Mouse (Mus musculus): Measurements from ENCODE around the gene Stx4a.
"Not testable (repeated sequence)": the region's sequence is repeated elsewhere in the genome, so short reads cannot be mapped to it uniquely, and the experiment has no call there.

Stx4a gene

GRCm38 (mm10) chr7:127824176-127824871 lies at the start of gene Stx4a, which contains the start of gene Stx1b:
Gene Stx4a, plus strand, starts transcription at chr7:127824294.
Gene Stx1b, minus strand, starts transcription at chr7:127824549.
- peak; percentile 76 for DNase-seq

GRCm38 (mm10) chr7:127775837-127776236 lies 48.3 kb upstream of the Stx4a start:
- DNase-seq: not testable (repeated sequence)

- DNase-seq: peak; percentile 86
Measured at GRCm38 (mm10) chr7:127776426-127776825, 47.7 kb upstream of the Stx4a start, which contains the start of gene Setd1a. Gene Setd1a, plus strand, starts transcription at chr7:127776670.

GRCm38 (mm10) chr7:127776878-127777473 lies 47.1 kb upstream of the Stx4a start:
- peak; percentile 96 for DNase-seq

GRCm38 (mm10) chr7:127777474-127778266 lies 46.4 kb upstream of the Stx4a start:
- DNase-seq: peak; percentile 44

GRCm38 (mm10) chr7:127778350-127778749 lies 45.7 kb upstream of the Stx4a start:
- DNase-seq: no peak

GRCm38 (mm10) chr7:127785308-127785707 lies 38.8 kb upstream of the Stx4a start, which contains the start of gene Gm49388:
Gene Gm49388, plus strand, starts transcription at chr7:127785608.
- no peak for DNase-seq

GRCm38 (mm10) chr7:127797076-127797845 lies 26.8 kb upstream of the Stx4a start:
- DNase-seq: no peak

GRCm38 (mm10) chr7:127798591-127798990 lies 25.5 kb upstream of the Stx4a start:
- DNase-seq: no peak

GRCm38 (mm10) chr7:127799211-127799610 lies 24.9 kb upstream of the Stx4a start:
- DNase-seq: no peak

GRCm38 (mm10) chr7:127799738-127800137 lies 24.4 kb upstream of the Stx4a start:
- DNase-seq: no peak

- DNase-seq: peak; percentile 81
Measured at GRCm38 (mm10) chr7:127800435-127801009, 23.6 kb upstream of the Stx4a start, which contains the start of gene Hsd3b7. Gene Hsd3b7, plus strand, starts transcription at chr7:127800604.

- DNase-seq: no peak
Measured at GRCm38 (mm10) chr7:127801010-127801621, 23.0 kb upstream of the Stx4a start.

GRCm38 (mm10) chr7:127802313-127802712 lies 21.8 kb upstream of the Stx4a start:
- no peak for DNase-seq

GRCm38 (mm10) chr7:127808821-127809220 lies 15.3 kb upstream of the Stx4a start:
- no peak for DNase-seq

- no peak for DNase-seq
Measured at GRCm38 (mm10) chr7:127809846-127810245, 14.2 kb upstream of the Stx4a start.

- no peak for DNase-seq
Measured at GRCm38 (mm10) chr7:127810650-127811049, 13.4 kb upstream of the Stx4a start.

- no peak for DNase-seq
Measured at GRCm38 (mm10) chr7:127811240-127811639, 12.9 kb upstream of the Stx4a start.

- DNase-seq: no peak
Measured at GRCm38 (mm10) chr7:127812292-127812691, 11.8 kb upstream of the Stx4a start.

GRCm38 (mm10) chr7:127813821-127814220 lies 10.3 kb upstream of the Stx4a start:
- DNase-seq: no peak

GRCm38 (mm10) chr7:127814241-127814921 lies 9.7 kb upstream of the Stx4a start:
- DNase-seq: no peak

All from right cerebral cortex, postnatal 25 days (tissue).